Mouse (Mus musculus): Measurements from ENCODE around the gene Gm38655. TPM values are rescaled to one million over a fixed set of nuclear protein-coding genes. Genes with fewer than 3 reads are reported as not detected.
A peak's percentile ranks its signal among the peaks of the same experiment; 100 is the strongest.

Gene Gm38655
- polyA plus RNA-seq, 1 experiment from 2014 or later, result not detected

GRCm38 (mm10) chr17:25210006-25210405 is 34.7 kb upstream of the Gm38655 start:
- no peak overlapping the region for H3K9ac ChIP-seq
- H3K36me3 ChIP-seq, result peaks cover 76% of the 10 kb centered on the region
- 95% methylated on average over 4 of the region's 4 CpGs for WGBS
- no peaks in the 10 kb centered on the region for H3K27me3 ChIP-seq
- H3K4me3 ChIP-seq, result no peak overlapping the region
- H3K27ac ChIP-seq (replicated peaks), result no peak overlapping the region
- H3K9me3 ChIP-seq, result no peaks in the 10 kb centered on the region
- no peak for ATAC-seq (ENCODE audit: low FRiP score, low read depth)
- no peaks in the 10 kb centered on the region for H3K4me1 ChIP-seq (replicated peaks)
- H3K4me2 ChIP-seq, result no peak overlapping the region

- Histone ChIP-seq H3K9me3 (no peaks in the 10 kb centered on the region), H3K4me3 (no peak overlapping the region), H3K27ac (replicated peaks) (no peak overlapping the region), H3K9ac (no peak overlapping the region), H3K36me3 (peaks cover 68% of the 10 kb centered on the region), H3K4me2 (no peak overlapping the region), H3K27me3 (no peaks in the 10 kb centered on the region), H3K4me1 (replicated peaks) (no peaks in the 10 kb centered on the region)
- ATAC-seq (ENCODE audit: low FRiP score, low read depth), result no peak
- 92% methylated on average over 4 of the region's 4 CpGs for WGBS
These were observed 27.1 kb upstream of the Gm38655 start for GRCm38 (mm10) chr17:25202401-25202800.

GRCm38 (mm10) chr17:25189091-25189490 is 13.8 kb upstream of the Gm38655 start:
- Histone ChIP-seq H3K27ac (replicated peaks) (no peak overlapping the region), H3K9ac (peak overlapping the region; percentile 89), H3K9me3 (no peaks in the 10 kb centered on the region), H3K4me1 (replicated peaks) (peaks cover 37% of the 10 kb centered on the region), H3K36me3 (peaks cover 15% of the 10 kb centered on the region), H3K27me3 (no peaks in the 10 kb centered on the region), H3K4me2 (peak overlapping the region; percentile 90), H3K4me3 (peak overlapping the region; percentile 83)
- WGBS, result 7% methylated on average over 16 of the region's 16 CpGs
- no peak; the same call in 1 of the 2 replicates for ATAC-seq (ENCODE audit: low FRiP score, low read depth)

- Histone ChIP-seq H3K9ac (peak within 1 kb of the TSS; percentile 89), H3K36me3 (peaks cover 12% of the 10 kb centered on the region)
- WGBS, result under 1% methylated on average over 81 of the region's 104 CpGs
These were observed 13.1 kb upstream of the Gm38655 start, which contains the start of gene Unkl for GRCm38 (mm10) chr17:25188150-25189031. Unkl (plus strand) TSS chr17:25188397.

GRCm38 (mm10) chr17:25187784-25188149 is 12.5 kb upstream of the Gm38655 start:
- Histone ChIP-seq H3K36me3 (peaks cover 12% of the 10 kb centered on the region), H3K4me1 (replicated peaks) (peaks cover 45% of the 10 kb centered on the region), H3K27ac (replicated peaks) (peak overlapping the region; percentile 81), H3K27me3 (no peaks in the 10 kb centered on the region), H3K9ac (peak overlapping the region; percentile 89), H3K4me2 (peak overlapping the region; percentile 90), H3K9me3 (no peaks in the 10 kb centered on the region), H3K4me3 (peak overlapping the region; percentile 83)
- WGBS, result 4% methylated on average over 11 of the region's 11 CpGs
- no peak for ATAC-seq (ENCODE audit: low FRiP score, low read depth)

More at GRCm38 (mm10) chr17:25188150-25189031, 13.1 kb upstream of the Gm38655 start, which contains the start of gene Unkl:
- ATAC-seq (ENCODE audit: low FRiP score, low read depth), result peak; percentile 28; the same call in 1 of the 2 replicates
- H3K27ac ChIP-seq (replicated peaks), result peak within 1 kb of the TSS; percentile 81
- H3K27me3 ChIP-seq, result no peaks in the 10 kb centered on the region
- H3K4me2 ChIP-seq, result peak within 1 kb of the TSS; percentile 90
- no peaks in the 10 kb centered on the region for H3K9me3 ChIP-seq
- H3K4me1 ChIP-seq (replicated peaks), result peaks cover 42% of the 10 kb centered on the region
- peak within 1 kb of the TSS; percentile 83 for H3K4me3 ChIP-seq

- Histone ChIP-seq H3K36me3 (no peaks in the 10 kb centered on the region), H3K27ac (replicated peaks) (peak overlapping the region; percentile 63), H3K4me3 (peak overlapping the region; percentile 75), H3K27me3 (no peaks in the 10 kb centered on the region), H3K9ac (peak overlapping the region; percentile 72), H3K9me3 (no peaks in the 10 kb centered on the region), H3K4me1 (replicated peaks) (peaks cover 39% of the 10 kb centered on the region), H3K4me2 (peak overlapping the region; percentile 95)
- 9% methylated on average over 17 of the region's 17 CpGs for WGBS
- 0 out of 2 replicates have a peak, but pooled peaks have one; percentile 9 for ATAC-seq (ENCODE audit: low FRiP score, low read depth)
These were observed 9.7 kb upstream of the Gm38655 start for GRCm38 (mm10) chr17:25184961-25185360.

- Histone ChIP-seq H3K27ac (replicated peaks) (peak within 1 kb of the TSS; percentile 91), H3K36me3 (no peaks in the 10 kb centered on the region), H3K4me2 (peak within 1 kb of the TSS; percentile 95), H3K9me3 (no peaks in the 10 kb centered on the region), H3K4me1 (replicated peaks) (peaks cover 32% of the 10 kb centered on the region), H3K9ac (peak within 1 kb of the TSS; percentile 89), H3K27me3 (no peaks in the 10 kb centered on the region), H3K4me3 (peak within 1 kb of the TSS; percentile 75)
- ATAC-seq (ENCODE audit: low FRiP score, low read depth), result peak; percentile 88
- WGBS, result under 1% methylated on average over 50 of the region's 50 CpGs
These were observed 8.9 kb upstream of the Gm38655 start, which contains the start of gene BC003965 for GRCm38 (mm10) chr17:25184129-25184691. BC003965 (plus strand) TSS chr17:25184554.

- no peak for ATAC-seq (ENCODE audit: low FRiP score, low read depth)
- H3K9ac ChIP-seq, result no peak overlapping the region
- no peaks in the 10 kb centered on the region for H3K36me3 ChIP-seq
- no peaks in the 10 kb centered on the region for H3K9me3 ChIP-seq
- H3K4me3 ChIP-seq, result peak overlapping the region; percentile 75; the same call in 1 of the 2 replicates
- peak overlapping the region; percentile 91; the same call in 1 of the 2 replicates for H3K27ac ChIP-seq (replicated peaks)
- H3K27me3 ChIP-seq, result no peaks in the 10 kb centered on the region
- H3K4me1 ChIP-seq (replicated peaks), result peaks cover 29% of the 10 kb centered on the region
- H3K4me2 ChIP-seq, result peak overlapping the region; percentile 95
These were observed 8.0 kb upstream of the Gm38655 start for GRCm38 (mm10) chr17:25183232-25183631.

GRCm38 (mm10) chr17:25172558-25172957 is 2.7 kb downstream of the Gm38655 start:
- Histone ChIP-seq H3K27me3 (no peaks in the 10 kb centered on the region), H3K4me1 (replicated peaks) (no peaks in the 10 kb centered on the region), H3K9ac (no peak overlapping the region), H3K36me3 (no peaks in the 10 kb centered on the region), H3K9me3 (no peaks in the 10 kb centered on the region), H3K4me3 (no peak overlapping the region), H3K27ac (replicated peaks) (no peak overlapping the region), H3K4me2 (no peak overlapping the region)
- 90% methylated on average over 3 of the region's 3 CpGs for WGBS
- no peak for ATAC-seq (ENCODE audit: low FRiP score, low read depth)

- Histone ChIP-seq H3K9me3 (no peaks in the 10 kb centered on the region), H3K27me3 (no peaks in the 10 kb centered on the region), H3K4me3 (no peak overlapping the region), H3K4me2 (no peak overlapping the region), H3K9ac (no peak overlapping the region), H3K27ac (replicated peaks) (no peak overlapping the region), H3K36me3 (no peaks in the 10 kb centered on the region), H3K4me1 (replicated peaks) (no peaks in the 10 kb centered on the region)
- WGBS, result 95% methylated on average over 2 of the region's 2 CpGs
- no peak for ATAC-seq (ENCODE audit: low FRiP score, low read depth)
These were observed 5.6 kb downstream of the Gm38655 start for GRCm38 (mm10) chr17:25169706-25170105.

GRCm38 (mm10) chr17:25165970-25166671 is 9.2 kb downstream of the Gm38655 start:
- H3K27me3 ChIP-seq, result no peaks in the 10 kb centered on the region
- H3K9ac ChIP-seq, result no peak overlapping the region
- H3K9me3 ChIP-seq, result no peaks in the 10 kb centered on the region
- no peaks in the 10 kb centered on the region for H3K4me1 ChIP-seq (replicated peaks)
- H3K36me3 ChIP-seq, result no peaks in the 10 kb centered on the region
- WGBS, result 64% methylated on average over 6 of the region's 6 CpGs
- no peak overlapping the region for H3K4me2 ChIP-seq
- H3K4me3 ChIP-seq, result no peak overlapping the region
- H3K27ac ChIP-seq (replicated peaks), result no peak overlapping the region
- no peak for ATAC-seq (ENCODE audit: low FRiP score, low read depth)

Data from hindbrain, embryonic 15.5 days (tissue).